Mouse (Mus musculus): ENCODE measurements around the gene Ndufaf2. TPM values are rescaled to one million over a fixed set of nuclear protein-coding genes. Genes with fewer than 3 reads are reported as not detected.

Gene Ndufaf2
- polyA plus RNA-seq, 1 experiment from 2014 or later: 69.3 TPM

Other genes with a start within 250 kb of the Ndufaf2 start
- 47.4 and 52.7 TPM in 2 replicates for gene Smim15, start 114.2 kb downstream of the Ndufaf2 start, polyA plus RNA-seq (2016; fragmentation: Nextera tagmentation; extraction: Ambion mirVana)
- 21.0 and 21.5 TPM in 2 replicates for gene Ercc8, start 108 bp upstream of the Ndufaf2 start, polyA plus RNA-seq (2016; fragmentation: Nextera tagmentation; extraction: Ambion mirVana)
- gene Elovl7, start 55.8 kb upstream of the Ndufaf2 start, polyA plus RNA-seq (2016; fragmentation: Nextera tagmentation; extraction: Ambion mirVana): 1.5 and 1.6 TPM in 2 replicates
- gene Depdc1b, start 157.7 kb upstream of the Ndufaf2 start, polyA plus RNA-seq (2016; fragmentation: Nextera tagmentation; extraction: Ambion mirVana): 8.1 and 9.2 TPM in 2 replicates

Measured in hindbrain, embryonic 12.5 days (tissue).